ENCODE assay signal across 21 mouse cellular contexts in the genomic region with DNA sequence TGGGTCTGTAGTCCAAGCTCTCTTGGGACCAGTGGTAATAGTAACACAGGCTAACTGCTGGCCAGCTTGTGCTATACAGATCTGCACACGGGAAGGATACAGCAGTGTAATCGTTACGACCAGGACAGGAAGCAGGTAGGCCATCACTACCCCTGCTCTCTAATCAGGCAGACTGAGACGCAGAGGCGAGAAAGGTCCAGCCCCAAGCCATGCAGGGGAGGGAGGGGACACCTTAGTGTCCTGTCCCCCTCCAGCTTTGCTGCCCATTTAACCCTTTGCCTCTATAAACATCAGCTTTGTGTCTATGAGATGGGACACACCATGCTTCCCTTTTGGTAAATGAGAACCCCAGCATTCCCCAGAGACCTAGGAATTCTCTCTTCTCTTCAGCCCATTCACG.
DNase-seq lines count a peak whose midpoint lies in the region; ATAC-seq lines count a peak whose summit lies in the region.
"Had no signal": no experiment of that assay in that cellular context is flagged by ENCODE, and none has a peak within 500 bp of the region (broad histone marks: within the 10 kb centered on the region; RNA-seq: fewer than 3 reads in every experiment).

No protein-coding gene starts in this region.

- 78% methylated on average over 6 of the region's 6 CpGs for WGBS in midbrain, embryonic 10.5 days
- 69% methylated on average over 6 of the region's 6 CpGs for WGBS in midbrain, embryonic 16.5 days
- 65% methylated on average over 6 of the region's 6 CpGs for WGBS in intestine, embryonic 15.5 days
- WGBS in liver, embryonic 11.5 days, result 53% methylated on average over 6 of the region's 6 CpGs

- H3K4me1 ChIP-seq in midbrain, embryonic 10.5 days, result peaks cover 52% of the 10 kb centered on the region
- peaks cover 6% of the 10 kb centered on the region; the same call in 1 of the 2 replicates for H3K4me1 ChIP-seq in midbrain, embryonic 16.5 days (ENCODE audit: control insufficient read depth, insufficient read depth, low read length)
- peaks cover 40% of the 10 kb centered on the region for H3K4me1 ChIP-seq in intestine, embryonic 15.5 days (replicated peaks)
- H3K4me1 ChIP-seq in liver, embryonic 11.5 days (replicated peaks; ENCODE audit: control insufficient read depth, insufficient read depth, low read length), result peaks cover 4% of the 10 kb centered on the region; the same call in 1 of the 2 replicates
- H3K4me1 ChIP-seq: liver, embryonic 15.5 days had no signal

- intact Hi-C loops in heart, postnatal 36 days (cut with DNase I), result no loop called here

- peaks cover 8% of the 10 kb centered on the region for H3K27me3 ChIP-seq in midbrain, embryonic 10.5 days (ENCODE audit: low read depth, poor library complexity, severe bottlenecking)
- H3K27me3 ChIP-seq in midbrain, embryonic 16.5 days (ENCODE audit: control insufficient read depth, insufficient read depth, low read depth, low read length), result no peaks in the 10 kb centered on the region
- H3K27me3 ChIP-seq in intestine, embryonic 15.5 days (replicated peaks), result no peaks in the 10 kb centered on the region
- H3K27me3 ChIP-seq in liver, embryonic 11.5 days (replicated peaks; ENCODE audit: control insufficient read depth, insufficient read depth, low read length), result no peaks in the 10 kb centered on the region
- H3K27me3 ChIP-seq: liver, embryonic 15.5 days; midbrain, embryonic 13.5 days; stomach, embryonic 15.5 days had no signal

- H3K4me3 ChIP-seq in midbrain, embryonic 10.5 days, result no peak overlapping the region
- no peak overlapping the region for H3K4me3 ChIP-seq in midbrain, embryonic 16.5 days (ENCODE audit: low read depth, low read length)
- H3K4me3 ChIP-seq in intestine, embryonic 15.5 days (replicated peaks), result no peak overlapping the region
- H3K4me3 ChIP-seq in liver, embryonic 11.5 days (ENCODE audit: low read depth, low read length), result no peak overlapping the region
- H3K4me3 ChIP-seq: hindbrain, embryonic 12.5 days; layer of hippocampus, adult 2 months; liver, embryonic 15.5 days; midbrain, embryonic 13.5 days; stomach, embryonic 15.5 days had no signal

- no peak for ATAC-seq in midbrain, embryonic 16.5 days
- no peak for ATAC-seq in intestine, embryonic 15.5 days
- no peak for ATAC-seq in liver, embryonic 11.5 days (replicated peaks; ENCODE audit: low FRiP score)
- ATAC-seq: CD4-positive, CD25-positive, alpha-beta regulatory T cell, adult 4 months; forebrain, embryonic 16.5 days; midbrain, embryonic 13.5 days had no signal

- H3K36me3 ChIP-seq in midbrain, embryonic 10.5 days, result no peaks in the 10 kb centered on the region
- no peaks in the 10 kb centered on the region for H3K36me3 ChIP-seq in midbrain, embryonic 16.5 days (ENCODE audit: control insufficient read depth, insufficient read depth, low read length)
- H3K36me3 ChIP-seq in intestine, embryonic 15.5 days, result no peaks in the 10 kb centered on the region
- no peaks in the 10 kb centered on the region for H3K36me3 ChIP-seq in liver, embryonic 11.5 days (ENCODE audit: control insufficient read depth, insufficient read depth, low read length)
- H3K36me3 ChIP-seq: hindbrain, embryonic 12.5 days; liver, embryonic 15.5 days; midbrain, embryonic 13.5 days; stomach, embryonic 15.5 days had no signal

- peak; percentile 90 for DNase-seq in heart, adult 11 months
- DNase-seq in heart, postnatal 36 days, result no peak
- DNase-seq in midbrain, embryonic 10.5 days (ENCODE audit: low spot score), result no peak
- DNase-seq in liver, embryonic 11.5 days (ENCODE audit: low spot score), result no peak
- no peak for DNase-seq in natural killer cell, adult 2 months (ENCODE audit: low spot score in 2 of 2)
- DNase-seq: cerebellum, adult 11-12 months; cerebellum, adult 9-11 months; embryo, embryonic 11 days; kidney, adult 18-20 months; kidney, postnatal 36 days; liver; right cerebral cortex, postnatal 25 days had no signal

- H3K27ac ChIP-seq in midbrain, embryonic 10.5 days (replicated peaks), result peak overlapping the region; percentile 73
- no peak overlapping the region for H3K27ac ChIP-seq in midbrain, embryonic 16.5 days (ENCODE audit: low read length)
- peak overlapping the region; percentile 17; the same call in 1 of the 2 replicates for H3K27ac ChIP-seq in intestine, embryonic 15.5 days
- no peak overlapping the region for H3K27ac ChIP-seq in liver, embryonic 11.5 days (ENCODE audit: low read depth, low read length)
- H3K27ac ChIP-seq: hindbrain, embryonic 12.5 days; layer of hippocampus, adult 2 months; liver, embryonic 15.5 days; midbrain, embryonic 13.5 days; stomach, embryonic 15.5 days had no signal

- no peak overlapping the region for H3K9ac ChIP-seq in midbrain, embryonic 16.5 days (ENCODE audit: low read depth, low read length)
- H3K9ac ChIP-seq in intestine, embryonic 15.5 days, result no peak overlapping the region
- no peak overlapping the region for H3K9ac ChIP-seq in liver, embryonic 11.5 days (ENCODE audit: low read depth, low read length)
- H3K9ac ChIP-seq: hindbrain, embryonic 12.5 days; liver, embryonic 15.5 days; midbrain, embryonic 13.5 days; stomach, embryonic 15.5 days had no signal

- H3K4me2 ChIP-seq in midbrain, embryonic 16.5 days (ENCODE audit: low read length), result no peak overlapping the region
- H3K4me2 ChIP-seq in intestine, embryonic 15.5 days (replicated peaks), result no peak overlapping the region
- H3K4me2 ChIP-seq in liver, embryonic 11.5 days, result no peak overlapping the region
- H3K4me2 ChIP-seq: hindbrain, embryonic 12.5 days; liver, embryonic 15.5 days; midbrain, embryonic 13.5 days; stomach, embryonic 15.5 days had no signal

- H3K9me3 ChIP-seq in midbrain, embryonic 10.5 days (replicated peaks), result no peaks in the 10 kb centered on the region
- no peaks in the 10 kb centered on the region for H3K9me3 ChIP-seq in midbrain, embryonic 16.5 days (replicated peaks; ENCODE audit: control insufficient read depth, low read length, poor library complexity, severe bottlenecking)
- no peaks in the 10 kb centered on the region for H3K9me3 ChIP-seq in intestine, embryonic 15.5 days
- no peaks in the 10 kb centered on the region for H3K9me3 ChIP-seq in liver, embryonic 11.5 days (ENCODE audit: control insufficient read depth, low read length)
- H3K9me3 ChIP-seq: hindbrain, embryonic 12.5 days; liver, embryonic 15.5 days; midbrain, embryonic 13.5 days; stomach, embryonic 15.5 days had no signal

Comparison
In these comparisons a context has a peak if more than half of its experiments do, and no peak if none do; other contexts are left out.
1. H3K27ac ChIP-seq: peak in midbrain, embryonic 10.5 days (single experiment) and intestine, embryonic 15.5 days (single experiment); none in midbrain, embryonic 16.5 days (single experiment) and liver, embryonic 11.5 days (single experiment).